Mouse (Mus musculus) frontal cortex, adult 2 months (tissue): ENCODE measurements around the gene Capn12. TPM values are rescaled to one million over a fixed set of nuclear protein-coding genes. Genes with fewer than 3 reads are reported as not detected.
A peak's percentile ranks its signal among the peaks of the same experiment; 100 is the strongest.
"Not testable (repeated sequence)": the region's sequence is repeated elsewhere in the genome, so short reads cannot be mapped to it uniquely, and the experiment has no call there.

Experiments used
- DNase-seq, 2 experiments: peaks; one replicate each; pipeline ENCODE4 v3.0.0; 2022; ENCODE audit warnings: low spot score in 1 of 2; ENCODE audit errors: extremely low spot score in 1 of 2
- polyA plus RNA-seq: library from polyadenylated mRNA; depleted of rRNA; stranded (reverse); fragments of >200 nt; gene quantifications from 2 replicates; pipeline ENCODE4 v1.2.3, GENCODE M21; 2012

Capn12 gene
- polyA plus RNA-seq, 1 experiment, result 1.00 TPM

DNA sequence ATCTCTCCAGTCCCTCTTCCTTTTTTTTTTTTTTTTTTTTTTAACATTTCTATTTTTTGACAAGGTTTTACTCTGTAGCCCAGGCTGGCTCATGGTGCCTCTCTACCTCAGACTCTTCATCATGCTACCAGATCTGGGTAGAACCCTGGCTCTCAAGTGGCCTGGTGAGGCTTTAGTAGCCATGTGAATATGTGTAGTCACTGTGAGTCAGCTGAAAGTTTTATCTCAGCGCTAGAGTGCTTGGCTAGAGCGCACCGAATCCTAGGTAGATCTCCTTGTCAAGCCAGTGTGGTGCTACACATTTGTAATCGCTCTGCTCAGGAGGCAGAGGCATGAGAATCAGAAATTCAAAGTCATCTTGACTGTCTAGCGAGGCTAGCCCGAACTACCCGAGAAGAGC is 4.1 kb upstream of the Capn12 start:
- no peak for DNase-seq

DNA sequence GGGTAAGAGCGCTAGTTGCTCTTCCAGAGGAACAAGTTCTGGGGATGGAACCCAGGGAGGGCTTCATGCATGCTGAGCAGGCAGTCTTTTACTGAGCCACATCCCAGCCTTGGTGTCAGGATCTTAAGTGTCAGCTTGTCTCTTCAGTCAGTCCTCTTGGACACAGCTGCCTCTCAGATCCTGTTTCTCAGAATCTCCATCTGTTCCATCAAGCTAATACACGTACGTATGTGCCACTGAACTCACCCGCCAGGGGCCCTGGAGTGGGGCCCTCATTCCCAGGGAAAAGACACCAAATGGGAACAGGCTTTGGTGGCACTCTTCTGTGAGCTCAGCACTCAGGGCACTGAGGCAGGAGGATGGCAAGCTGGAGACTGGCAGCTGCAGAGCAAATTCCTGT is 3.4 kb upstream of the Capn12 start:
- no peak for DNase-seq

DNA sequence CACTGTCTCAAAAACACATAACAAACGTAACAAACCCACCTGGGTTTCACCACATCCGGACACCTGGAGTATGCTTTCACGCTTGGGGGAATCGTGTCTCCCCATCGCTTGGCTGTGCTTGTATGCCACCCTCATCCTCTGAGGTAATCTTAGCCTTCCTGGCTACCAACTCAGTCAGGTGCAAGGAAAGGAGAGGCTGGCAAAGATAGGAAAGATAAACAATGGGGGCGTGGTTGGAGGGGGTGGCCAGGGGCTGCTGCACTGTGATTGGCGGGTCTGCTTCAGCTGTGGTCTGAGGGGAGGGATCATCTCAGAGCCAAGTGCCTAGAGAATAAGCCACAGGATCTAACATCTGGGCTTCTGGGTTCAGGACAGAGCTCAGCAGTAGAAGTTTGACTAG is 1.6 kb upstream of the Capn12 start:
- no peak for DNase-seq

DNA sequence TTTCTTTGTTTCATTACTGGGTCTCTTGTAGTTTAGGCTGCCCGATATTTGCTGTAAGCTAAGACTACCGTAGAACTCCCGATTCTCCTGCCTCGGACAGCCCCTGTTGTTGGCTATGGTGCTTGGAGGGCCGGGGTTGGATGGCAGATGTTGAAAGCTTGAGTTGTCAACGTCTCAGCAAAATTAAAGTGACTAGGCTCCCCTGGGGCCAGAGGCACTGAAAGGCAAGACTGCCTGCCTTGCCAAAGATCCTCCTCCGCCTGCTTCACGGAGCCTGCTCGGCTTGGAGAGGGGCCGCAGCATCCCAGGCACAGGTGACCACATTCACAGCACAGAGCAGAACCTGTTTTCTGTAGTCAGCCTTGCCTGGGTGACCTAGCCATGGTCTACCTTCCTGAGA is 668 bp upstream of the Capn12 start:
- no peak for DNase-seq

- no peak for DNase-seq
These were observed 1.8 kb downstream of the Capn12 start for GRCm38 (mm10) chr7:28883039-28883438.

GRCm38 (mm10) chr7:28883704-28884103 is 2.5 kb downstream of the Capn12 start:
- not testable (repeated sequence) for DNase-seq

DNA sequence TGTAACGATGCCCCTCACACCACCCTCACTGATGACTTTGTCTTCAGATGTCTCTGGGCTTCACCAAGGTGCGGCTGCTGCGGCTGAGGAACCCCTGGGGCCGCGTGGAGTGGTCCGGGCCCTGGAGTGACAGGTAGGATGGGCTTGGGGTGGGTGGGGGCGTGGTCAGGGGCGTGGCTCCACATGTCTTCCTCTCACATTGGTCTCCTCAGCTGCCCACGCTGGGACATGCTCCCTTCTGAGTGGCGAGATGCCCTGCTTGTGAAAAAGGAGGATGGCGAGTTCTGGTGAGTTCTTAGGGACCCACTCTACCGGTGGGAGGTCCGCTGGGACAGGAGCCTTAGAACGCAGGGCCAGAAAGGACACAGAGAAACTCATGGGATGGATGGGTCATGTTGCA is 5.3 kb downstream of the Capn12 start:
- no peak for DNase-seq

GRCm38 (mm10) chr7:28888701-28889161 is 7.5 kb downstream of the Capn12 start:
- DNase-seq, result no peak

DNA sequence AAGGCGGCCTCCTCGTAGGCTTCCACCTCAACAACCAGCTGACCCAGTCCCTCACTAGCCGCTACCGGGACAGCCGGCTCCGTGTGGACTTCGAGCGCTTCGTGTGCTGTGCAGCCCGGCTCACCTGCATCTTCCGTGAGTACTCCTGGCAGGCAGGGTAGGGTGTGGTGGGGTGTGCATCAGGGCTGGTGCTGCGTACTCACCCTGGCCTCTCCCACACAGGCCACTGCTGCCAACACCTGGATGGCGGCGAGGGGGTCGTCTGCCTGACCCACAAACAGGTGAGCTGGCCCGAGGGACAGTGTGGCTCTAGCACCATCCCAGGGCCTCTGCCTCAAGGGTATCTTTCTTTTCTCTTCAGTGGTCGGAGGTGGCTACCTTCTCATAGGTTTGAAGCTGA is 11.4 kb downstream of the Capn12 start:
- no peak for DNase-seq

DNA sequence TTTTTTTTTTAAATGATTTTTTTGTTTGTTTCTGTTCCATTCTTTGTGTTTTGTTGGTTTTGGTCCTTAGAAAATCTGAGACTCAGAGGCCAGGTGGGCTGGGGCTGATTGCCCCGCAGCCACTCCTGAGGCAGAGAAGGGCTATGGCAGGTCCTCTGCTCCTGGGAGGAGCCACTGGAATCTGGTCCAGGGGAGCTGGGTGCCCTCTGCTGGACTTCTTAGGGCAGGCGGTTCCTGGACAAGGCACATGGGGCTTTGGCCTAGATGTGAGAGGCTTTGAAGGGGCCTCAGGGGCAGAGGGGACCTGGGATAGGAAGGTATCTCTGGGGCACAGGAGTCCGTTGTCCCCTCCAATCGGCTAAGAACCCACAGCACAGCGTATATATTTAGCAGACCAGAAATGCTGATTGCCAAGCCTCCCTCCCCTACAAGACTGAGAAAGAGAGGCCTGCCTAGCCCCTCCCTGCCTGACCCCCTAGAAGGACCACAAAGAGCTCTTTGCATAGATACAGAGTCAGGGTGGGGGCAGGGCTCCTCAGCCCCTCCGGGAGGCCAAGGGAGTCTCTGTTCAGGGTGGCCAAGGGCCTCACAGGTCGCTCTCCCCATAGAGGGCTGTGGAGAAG is 12.5 kb downstream of the Capn12 start:
- peak in 1 of 2 experiments; percentile 47 for DNase-seq

DNA sequence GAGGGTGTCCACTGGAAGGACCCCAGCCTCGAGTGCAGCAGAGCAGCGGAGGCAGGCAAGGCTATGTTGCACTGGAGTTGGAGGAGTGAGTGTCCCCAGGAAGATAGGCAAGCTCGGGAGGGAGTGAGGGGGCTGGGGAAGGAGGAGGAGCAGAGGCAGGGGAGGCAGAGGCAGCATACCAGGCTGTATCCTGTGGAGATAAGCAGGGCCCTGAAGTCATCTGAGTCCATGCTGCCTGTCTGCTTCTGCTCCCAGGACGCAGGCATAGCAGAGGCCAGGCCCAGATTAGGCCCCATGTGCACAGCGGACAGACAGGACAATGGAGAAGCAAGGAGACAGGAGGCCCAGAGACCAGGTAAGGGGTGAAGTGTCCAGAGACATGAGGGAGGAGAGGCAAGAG is 13.7 kb downstream of the Capn12 start:
- no peak for DNase-seq

GRCm38 (mm10) chr7:28897661-28898060 is 16.4 kb downstream of the Capn12 start:
- DNase-seq, result no peak

DNA sequence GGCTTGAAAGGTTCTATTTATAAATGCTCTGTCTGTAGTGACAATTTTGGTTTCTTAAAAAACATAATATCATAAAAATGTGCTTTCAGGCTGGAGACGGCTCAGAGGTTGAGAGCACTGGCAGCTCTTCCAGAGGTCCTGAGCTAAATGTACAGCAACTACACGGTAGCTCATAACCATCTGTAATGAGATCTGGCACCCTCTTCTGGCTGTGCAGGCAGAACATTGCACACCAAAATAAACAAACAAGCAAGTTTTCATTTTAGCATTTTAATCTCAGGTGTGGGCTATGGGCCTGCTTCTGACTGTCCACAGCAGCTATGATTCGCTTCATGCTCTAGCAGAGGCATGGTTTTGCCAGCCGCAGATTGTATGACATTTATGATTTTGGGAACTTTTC is 18.8 kb downstream of the Capn12 start:
- DNase-seq, result no peak

- DNase-seq, result peak; percentile 53 to 57
These were observed 20.3 kb downstream of the Capn12 start for GRCm38 (mm10) chr7:28901311-28902125.

DNA sequence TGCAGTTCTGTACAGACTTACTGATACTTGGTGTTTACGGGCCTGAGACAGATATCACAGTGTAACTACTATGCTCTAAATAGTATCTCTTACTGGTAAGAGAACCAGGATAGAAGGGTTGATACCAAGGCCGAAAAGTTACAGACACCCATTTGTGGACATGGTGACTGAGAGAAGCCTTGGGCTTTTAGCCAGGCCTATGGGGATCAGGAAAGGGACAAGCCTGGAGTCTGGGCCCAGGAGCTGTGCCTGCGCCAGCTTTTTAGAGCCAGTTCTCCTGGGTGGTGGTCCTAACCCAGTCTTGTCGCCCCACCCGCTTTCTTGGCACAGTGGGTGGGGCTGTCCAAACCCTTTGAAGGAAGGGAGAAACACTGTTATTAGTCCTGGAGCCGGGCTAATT is 21.0 kb downstream of the Capn12 start:
- no peak for DNase-seq

- peak; percentile 83 to 84 for DNase-seq
These were observed 21.6 kb downstream of the Capn12 start for GRCm38 (mm10) chr7:28902809-28903208.

GRCm38 (mm10) chr7:28903778-28904177 is 22.6 kb downstream of the Capn12 start:
- DNase-seq, result peak; percentile 88 to 89

DNA sequence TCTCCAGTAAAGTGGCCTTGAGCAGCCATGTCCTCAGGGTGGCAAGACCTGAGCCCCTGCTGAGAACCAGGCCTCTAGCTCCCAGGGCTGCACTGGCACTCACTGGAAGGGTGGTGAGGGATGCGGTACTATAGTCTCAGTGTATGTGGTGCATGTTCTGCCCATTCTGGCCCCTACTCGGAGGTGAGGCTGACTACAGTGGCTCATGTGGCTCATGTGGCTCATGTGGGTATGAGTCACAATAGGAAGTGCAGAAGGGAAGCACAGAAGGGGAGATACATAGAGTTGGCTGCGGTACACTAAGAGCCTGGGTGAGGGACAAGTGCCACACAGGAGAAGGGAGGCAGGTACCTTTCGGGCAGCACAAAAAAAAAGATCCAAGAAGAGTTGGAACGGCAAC is 26.0 kb downstream of the Capn12 start:
- DNase-seq, result no peak

GRCm38 (mm10) chr7:28911632-28912031 is 30.4 kb downstream of the Capn12 start:
- DNase-seq, result no peak

DNA sequence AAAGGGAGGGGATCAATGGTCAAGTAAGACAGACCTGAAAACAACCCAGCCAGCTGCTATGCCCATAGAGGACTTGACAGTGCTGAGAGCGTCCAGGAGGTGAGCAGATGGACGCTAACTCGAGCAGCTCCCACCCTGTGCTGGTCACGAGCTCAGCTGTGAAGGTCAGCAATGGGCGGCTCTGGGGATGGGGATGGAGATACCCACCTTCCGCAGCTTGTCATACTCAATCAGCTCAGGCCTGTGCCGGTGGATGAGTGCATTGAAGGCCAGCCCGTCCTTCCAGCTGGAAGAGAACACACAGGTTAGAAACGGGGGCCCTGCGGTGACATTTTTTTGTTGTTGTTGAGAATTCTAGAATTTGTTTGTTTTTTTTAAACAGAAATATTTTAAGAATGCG is 31.9 kb downstream of the Capn12 start:
- no peak for DNase-seq

DNA sequence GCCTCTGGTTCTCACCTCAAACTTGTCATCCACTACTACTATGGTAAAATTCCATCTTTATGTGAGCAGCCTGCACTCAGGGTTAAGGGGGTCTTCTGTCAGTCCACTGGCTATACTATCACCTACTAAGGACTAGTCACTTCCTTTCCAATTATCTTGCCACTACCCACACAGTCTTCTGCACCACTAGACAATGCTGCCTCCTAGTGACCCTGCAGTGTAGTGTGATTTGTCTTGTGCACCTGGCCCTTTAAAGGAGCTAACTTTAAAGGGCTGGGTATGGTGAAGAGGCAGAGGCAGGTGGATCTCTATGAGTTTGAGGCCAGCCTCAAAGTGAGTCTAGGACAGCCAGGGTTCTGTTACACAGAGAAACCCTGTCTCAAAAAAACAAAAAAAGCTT is 35.3 kb downstream of the Capn12 start:
- DNase-seq, result no peak
